Mouse (Mus musculus) kidney, adult 11 months (tissue): ENCODE measurements around the gene Morc2a.

Experiments used
- DNase-seq: peaks from one replicate; pipeline ENCODE4 v3.0.0; 2022

Morc2a gene

GRCm38 (mm10) chr11:3648964-3649841 lies at the start of gene Morc2a:
Morc2a (plus strand) TSS chr11:3649191.
- DNase-seq, result peak; percentile 98

GRCm38 (mm10) chr11:3601966-3602365 lies 47.0 kb upstream of the Morc2a start:
- DNase-seq, result peak; percentile 23

GRCm38 (mm10) chr11:3602687-3603086 lies 46.3 kb upstream of the Morc2a start:
- peak; percentile 14 for DNase-seq

GRCm38 (mm10) chr11:3606456-3606855 lies 42.5 kb upstream of the Morc2a start:
- peak; percentile 20 for DNase-seq

- no peak for DNase-seq
These were observed 33.4 kb upstream of the Morc2a start for GRCm38 (mm10) chr11:3615576-3615975.

- DNase-seq, result no peak
These were observed 26.2 kb upstream of the Morc2a start for GRCm38 (mm10) chr11:3622826-3623225.

- no peak for DNase-seq
These were observed 24.5 kb upstream of the Morc2a start for GRCm38 (mm10) chr11:3624391-3625027.

- DNase-seq, result no peak
These were observed 19.9 kb upstream of the Morc2a start for GRCm38 (mm10) chr11:3628999-3629491.

- peak; percentile 23 for DNase-seq
These were observed 15.7 kb upstream of the Morc2a start for GRCm38 (mm10) chr11:3633269-3633668.

- no peak for DNase-seq
These were observed 1.3 kb upstream of the Morc2a start for GRCm38 (mm10) chr11:3647688-3648087.

- peak; percentile 41 for DNase-seq
These were observed 557 bp upstream of the Morc2a start for GRCm38 (mm10) chr11:3648305-3648963.

GRCm38 (mm10) chr11:3650141-3650540 lies 1.1 kb downstream of the Morc2a start:
- DNase-seq, result no peak

GRCm38 (mm10) chr11:3661964-3662363 lies 13.0 kb downstream of the Morc2a start:
- DNase-seq, result no peak

- no peak for DNase-seq
These were observed 18.5 kb downstream of the Morc2a start for GRCm38 (mm10) chr11:3667506-3667905.

- DNase-seq, result no peak
These were observed 19.8 kb downstream of the Morc2a start for GRCm38 (mm10) chr11:3668768-3669167.

GRCm38 (mm10) chr11:3669849-3670248 lies 20.9 kb downstream of the Morc2a start:
- no peak for DNase-seq

- DNase-seq, result no peak
These were observed 22.1 kb downstream of the Morc2a start for GRCm38 (mm10) chr11:3671000-3671628.

- no peak for DNase-seq
These were observed 25.6 kb downstream of the Morc2a start for GRCm38 (mm10) chr11:3674545-3674944.

- DNase-seq, result no peak
These were observed 27.4 kb downstream of the Morc2a start for GRCm38 (mm10) chr11:3676423-3676822.

- no peak for DNase-seq
These were observed 28.2 kb downstream of the Morc2a start for GRCm38 (mm10) chr11:3677204-3677603.

GRCm38 (mm10) chr11:3679771-3680170 lies 30.8 kb downstream of the Morc2a start:
- no peak for DNase-seq

- DNase-seq, result no peak
These were observed 34.7 kb downstream of the Morc2a start for GRCm38 (mm10) chr11:3683696-3684095.

- no peak for DNase-seq
These were observed 35.2 kb downstream of the Morc2a start for GRCm38 (mm10) chr11:3684232-3684631.
